Mouse (Mus musculus) liver, embryonic 13.5 days (tissue): ENCODE measurements at regions not wholly inside any gene's neighbourhood (a gene's known extent, or its start where the extent isn't known, plus 50 kb on each side); places are given as distances from the start of the nearest gene placed in this dataset.
"Not testable (repeated sequence)": the region's sequence is repeated elsewhere in the genome, so short reads cannot be mapped to it uniquely, and the experiment has no call there.

Source experiments
- ATAC-seq: fragments of 200-750 bp; cut with Nextera tagmentation; 2 replicates; pipeline ENCODE4 v1.8.0; 2017; ENCODE audit warnings: low read depth, mild to moderate bottlenecking, moderate number of reproducible peaks, moderate library complexity
- DNase-seq: peaks from one replicate; pipeline ENCODE4 v3.0.0; 2022
- H3K27ac ChIP-seq: fragments of 300-500 bp; sonication (generic); 2 replicates; pipeline ENCODE4 v1.5.1; 2015; ENCODE audit warnings: moderate library complexity, mild to moderate bottlenecking, inconsistent platforms
- H3K27me3 ChIP-seq: fragments of 300-500 bp; sonication (generic); 2 replicates; pipeline ENCODE4 v1.6.1; 2015; ENCODE audit warnings: mild to moderate bottlenecking, inconsistent platforms
- H3K36me3 ChIP-seq: fragments of 300-500 bp; sonication (generic); 2 replicates; pipeline ENCODE4 v1.6.1; 2015; ENCODE audit warnings: mild to moderate bottlenecking, inconsistent platforms
- H3K4me1 ChIP-seq: fragments of 300-500 bp; sonication (generic); replicated peaks from 2 replicates; pipeline ENCODE4 v1.6.1; 2015; ENCODE audit warnings: inconsistent platforms
- H3K4me2 ChIP-seq: fragments of 300-500 bp; sonication (generic); 2 replicates; pipeline ENCODE4 v1.6.1; 2015; ENCODE audit warnings: inconsistent platforms, mild to moderate bottlenecking, moderate library complexity
- H3K4me3 ChIP-seq: fragments of 300-500 bp; sonication (generic); replicated peaks from 2 replicates; pipeline ENCODE4 v1.5.1; 2015; ENCODE audit warnings: mild to moderate bottlenecking, inconsistent platforms
- H3K9ac ChIP-seq: fragments of 300-500 bp; sonication (generic); 2 replicates; pipeline ENCODE4 v1.6.1; 2015; ENCODE audit warnings: mild to moderate bottlenecking, inconsistent platforms
- H3K9me3 ChIP-seq: fragments of 300-500 bp; sonication (generic); replicated peaks from 2 replicates; pipeline ENCODE4 v1.6.1; 2016; ENCODE audit warnings: inconsistent platforms
- WGBS: fragments of 180-500 bp; shearing (Covaris S2); methylation state at CpG from one replicate; pipeline ENCODE4 v1.1.7; 2015; ENCODE audit not compliant: insufficient replicate concordance; 5-methylcytosine and 5-hydroxymethylcytosine counted together

GRCm38 (mm10) chr7:63995255-63995980 is 56.7 kb upstream of the Klf13 start:
- no peaks in the 10 kb centered on the region for H3K36me3 ChIP-seq
- WGBS: 74% methylated on average over 3 of the region's 3 CpGs
- H3K27ac ChIP-seq: peak overlapping the region; percentile 94
- no peaks in the 10 kb centered on the region for H3K9me3 ChIP-seq
- ATAC-seq (peak; percentile 24), DNase-seq (no peak)
- H3K4me3 ChIP-seq: no peak overlapping the region
- peaks cover 97% of the 10 kb centered on the region for H3K4me1 ChIP-seq
- peak overlapping the region; percentile 61; the same call in 1 of the 2 replicates for H3K9ac ChIP-seq
- peak overlapping the region; percentile 50; the same call in 1 of the 2 replicates for H3K4me2 ChIP-seq
- H3K27me3 ChIP-seq: no peaks in the 10 kb centered on the region

GRCm38 (mm10) chr7:63994769-63995168 is 56.1 kb upstream of the Klf13 start:
- Histone ChIP-seq H3K9ac (peak overlapping the region; percentile 61; the same call in 1 of the 2 replicates), H3K27ac (peak overlapping the region; percentile 94), H3K4me1 (peaks cover 97% of the 10 kb centered on the region)
- not testable (repeated sequence) for H3K4me3 ChIP-seq, H3K36me3 ChIP-seq, H3K9me3 ChIP-seq, H3K27me3 ChIP-seq, H3K4me2 ChIP-seq, DNase-seq, ATAC-seq
- WGBS: 54% methylated on average over 3 of the region's 3 CpGs

DNA sequence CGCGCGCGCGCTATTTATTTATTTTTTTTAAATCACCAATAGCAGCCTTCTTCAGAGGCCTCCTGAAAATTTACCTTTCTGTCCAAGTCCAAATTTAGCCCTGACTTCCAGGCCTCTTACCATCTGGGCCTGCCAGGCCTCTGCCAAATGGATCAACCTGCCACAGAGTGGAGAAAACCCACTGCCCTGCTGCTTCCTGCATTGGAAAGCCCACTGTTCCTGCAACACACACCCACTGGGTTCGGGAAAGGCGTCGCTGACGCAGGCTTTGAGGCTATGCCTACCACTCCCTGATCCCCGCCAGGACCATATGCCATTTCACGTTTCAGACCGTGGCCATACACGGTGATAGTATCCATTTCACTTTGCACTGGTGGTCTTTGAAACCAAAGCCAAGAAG is 53.4 kb upstream of the Klf13 start:
- Histone ChIP-seq H3K4me3 (no peak overlapping the region), H3K9ac (peak overlapping the region; percentile 61), H3K36me3 (no peaks in the 10 kb centered on the region), H3K9me3 (no peaks in the 10 kb centered on the region), H3K27me3 (no peaks in the 10 kb centered on the region), H3K27ac (peak overlapping the region; percentile 88), H3K4me1 (peaks cover 97% of the 10 kb centered on the region), H3K4me2 (no peak overlapping the region)
- WGBS: 88% methylated on average over 13 of the region's 13 CpGs
- no peak for DNase-seq
- no peak for ATAC-seq

DNA sequence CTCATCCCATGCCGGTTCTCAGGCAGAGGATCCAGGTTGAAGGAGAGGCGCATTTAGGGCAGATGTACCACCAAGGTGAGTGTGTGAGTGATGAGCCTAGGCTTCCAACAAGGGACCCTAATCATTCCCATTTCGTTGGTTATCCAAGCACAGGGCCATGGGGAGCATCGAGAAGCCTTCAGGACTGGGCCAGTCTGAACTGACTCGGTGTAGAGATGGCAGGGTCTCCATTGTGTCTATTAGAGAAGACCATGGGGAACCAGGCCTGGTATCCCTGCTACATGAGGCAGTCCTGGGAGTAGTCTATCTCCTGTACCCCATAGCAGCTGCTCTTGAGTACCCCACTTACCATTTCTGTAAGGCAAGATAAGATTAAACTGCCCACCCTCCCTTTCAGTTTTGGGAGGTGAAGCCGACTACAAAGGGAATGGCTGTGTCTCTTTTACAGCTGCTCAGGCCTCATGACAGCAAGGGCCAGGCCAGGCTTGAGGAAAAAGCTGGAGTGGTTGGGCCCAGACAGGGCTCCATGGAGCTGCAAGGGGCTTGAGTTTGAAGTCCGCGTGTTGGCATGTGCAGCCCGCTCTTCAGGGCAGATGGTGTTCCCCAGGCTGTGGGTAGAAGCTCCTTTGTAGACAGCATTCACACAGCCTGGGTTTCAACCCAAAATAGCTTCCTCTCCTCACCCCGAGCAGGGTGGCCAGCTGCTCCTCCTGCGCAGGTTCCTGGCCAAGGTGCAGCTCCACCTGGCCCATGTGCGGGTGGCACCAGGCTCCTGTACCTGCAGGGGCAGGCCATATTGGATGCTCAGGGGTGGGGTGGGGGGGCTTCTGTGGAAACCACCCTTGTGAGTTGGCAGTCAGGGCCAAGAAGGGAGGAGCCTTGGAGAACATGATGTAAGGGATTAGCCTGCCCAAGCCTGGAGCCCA is 52.6 kb upstream of the Klf13 start:
- Histone ChIP-seq H3K4me2 (peak overlapping the region; percentile 43), H3K27ac (peak overlapping the region; percentile 88), H3K9ac (peak overlapping the region; percentile 61), H3K4me1 (peaks cover 97% of the 10 kb centered on the region), H3K9me3 (no peaks in the 10 kb centered on the region), H3K4me3 (no peak overlapping the region), H3K27me3 (no peaks in the 10 kb centered on the region), H3K36me3 (no peaks in the 10 kb centered on the region)
- ATAC-seq (peak; percentile 79), DNase-seq (no peak)
- 61% methylated on average over 12 of the region's 12 CpGs for WGBS

DNA sequence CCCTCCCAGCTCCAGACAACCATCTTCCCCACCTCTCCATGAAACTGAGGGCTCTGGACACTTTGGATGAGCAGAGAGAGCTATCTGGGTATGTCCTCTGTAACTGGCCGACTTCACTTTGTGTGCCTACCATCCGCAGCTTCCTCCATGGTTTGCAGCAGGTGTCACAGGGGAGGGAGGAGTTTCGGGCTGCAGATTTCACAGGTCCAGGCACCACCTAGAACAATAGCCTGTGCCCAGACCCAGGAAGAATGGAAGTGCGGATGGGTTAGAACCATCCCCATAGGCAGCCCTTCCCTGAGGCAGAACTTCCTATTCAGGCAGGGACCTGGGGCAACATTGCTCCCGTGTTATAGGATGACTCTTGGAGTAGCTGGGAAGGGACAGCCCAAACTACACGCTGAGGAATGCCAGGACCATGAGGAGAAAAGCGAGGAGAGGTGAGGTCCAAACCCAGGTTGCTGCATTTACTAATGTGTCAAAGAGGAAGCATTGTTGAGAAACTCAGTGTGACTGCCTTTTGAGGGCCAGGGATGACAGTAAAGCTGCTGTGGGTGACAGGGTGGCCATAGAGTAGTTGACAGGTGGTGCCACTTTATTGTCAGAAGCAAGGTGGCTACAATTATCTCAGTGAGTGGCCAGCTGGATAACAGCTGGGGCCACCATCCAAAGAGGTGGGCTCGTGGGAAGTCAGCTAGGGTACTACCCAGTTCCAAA is 51.8 kb upstream of the Klf13 start:
- peak overlapping the region; percentile 88 for H3K27ac ChIP-seq
- no peaks in the 10 kb centered on the region for H3K36me3 ChIP-seq
- ATAC-seq (no peak), DNase-seq (no peak)
- WGBS: 69% methylated on average over 8 of the region's 8 CpGs
- peak overlapping the region; percentile 61 for H3K9ac ChIP-seq
- H3K4me2 ChIP-seq: no peak overlapping the region
- no peaks in the 10 kb centered on the region for H3K27me3 ChIP-seq
- peaks cover 96% of the 10 kb centered on the region for H3K4me1 ChIP-seq
- no peaks in the 10 kb centered on the region for H3K9me3 ChIP-seq
- H3K4me3 ChIP-seq: no peak overlapping the region

GRCm38 (mm10) chr7:63989736-63990135 is 51.0 kb upstream of the Klf13 start:
- no peak overlapping the region for H3K4me3 ChIP-seq
- H3K27me3 ChIP-seq: no peaks in the 10 kb centered on the region
- no peaks in the 10 kb centered on the region for H3K36me3 ChIP-seq
- peaks cover 91% of the 10 kb centered on the region for H3K4me1 ChIP-seq
- peak overlapping the region; percentile 88; the same call in 1 of the 2 replicates for H3K27ac ChIP-seq
- DNase-seq (no peak), ATAC-seq (no peak)
- H3K9me3 ChIP-seq: no peaks in the 10 kb centered on the region
- 0 out of 2 replicates have a peak overlapping the region, but pooled peaks have one; percentile 61 for H3K9ac ChIP-seq
- H3K4me2 ChIP-seq: no peak overlapping the region
